Mouse (Mus musculus): Measurements from ENCODE around the gene Hoxd4.

Gene Hoxd4

GRCm38 (mm10) chr2:74705467-74706089 lies 6.2 kb upstream of the Hoxd4 start:
- DNase-seq (ENCODE audit: low spot score), result peak; percentile 70

- DNase-seq (ENCODE audit: low spot score), result no peak
These were observed 5.3 kb upstream of the Hoxd4 start for GRCm38 (mm10) chr2:74706393-74706960.

- DNase-seq (ENCODE audit: low spot score), result no peak
These were observed 4.1 kb upstream of the Hoxd4 start for GRCm38 (mm10) chr2:74707599-74707998.

GRCm38 (mm10) chr2:74708676-74709075 lies 3.1 kb upstream of the Hoxd4 start:
- DNase-seq (ENCODE audit: low spot score), result peak; percentile 38

GRCm38 (mm10) chr2:74709465-74710419 lies 2.0 kb upstream of the Hoxd4 start:
- no peak for DNase-seq (ENCODE audit: low spot score)

GRCm38 (mm10) chr2:74710929-74711543 lies 693 bp upstream of the Hoxd4 start:
- no peak for DNase-seq (ENCODE audit: low spot score)

GRCm38 (mm10) chr2:74713239-74714150 lies 1.8 kb downstream of the Hoxd4 start:
- DNase-seq (ENCODE audit: low spot score), result no peak

GRCm38 (mm10) chr2:74714156-74714789 lies 2.5 kb downstream of the Hoxd4 start:
- DNase-seq (ENCODE audit: low spot score), result no peak

GRCm38 (mm10) chr2:74714881-74715280 lies 3.2 kb downstream of the Hoxd4 start:
- peak; percentile 65 for DNase-seq (ENCODE audit: low spot score)

GRCm38 (mm10) chr2:74715504-74716241 lies 3.9 kb downstream of the Hoxd4 start:
- peak; percentile 97 for DNase-seq (ENCODE audit: low spot score)

GRCm38 (mm10) chr2:74720384-74720783 lies 8.7 kb downstream of the Hoxd4 start:
- no peak for DNase-seq (ENCODE audit: low spot score)

GRCm38 (mm10) chr2:74720955-74721491 lies 9.3 kb downstream of the Hoxd4 start:
- DNase-seq (ENCODE audit: low spot score), result no peak

GRCm38 (mm10) chr2:74721882-74722281 lies 10.2 kb downstream of the Hoxd4 start:
- DNase-seq (ENCODE audit: low spot score), result no peak

- no peak for DNase-seq (ENCODE audit: low spot score)
These were observed 11.2 kb downstream of the Hoxd4 start for GRCm38 (mm10) chr2:74722949-74723348.

- DNase-seq (ENCODE audit: low spot score), result peak; percentile 73
These were observed 12.7 kb downstream of the Hoxd4 start for GRCm38 (mm10) chr2:74724244-74725015.

- DNase-seq (ENCODE audit: low spot score), result no peak
These were observed 13.4 kb downstream of the Hoxd4 start for GRCm38 (mm10) chr2:74725171-74725570.

GRCm38 (mm10) chr2:74726551-74726950 lies 14.8 kb downstream of the Hoxd4 start, which contains the start of gene Gm28230:
Gene Gm28230, plus strand, starts transcription at chr2:74726728.
- no peak for DNase-seq (ENCODE audit: low spot score)

GRCm38 (mm10) chr2:74726973-74727639 lies 15.4 kb downstream of the Hoxd4 start:
- no peak for DNase-seq (ENCODE audit: low spot score)
